Mouse (Mus musculus): ENCODE results near the gene St7.

- TF ChIP-seq POLR2A (IDR thresholded peaks at IDR 0.05; ENCODE audit: insufficient read length, low read depth) (no peak), E2F4 (IDR thresholded peaks at IDR 0.05; ENCODE audit: insufficient read depth) (no peak), USF1 (IDR thresholded peaks at IDR 0.05; ENCODE audit: low read depth) (no peak), CEBPB (IDR thresholded peaks at IDR 0.05; ENCODE audit: insufficient read depth, poor library complexity, severe bottlenecking) (no peak), MAX (IDR thresholded peaks at IDR 0.05; ENCODE audit: low read depth) (no peak), TCF3 (IDR thresholded peaks at IDR 0.05; ENCODE audit: insufficient read length, low read depth) (no peak), MYOD1 (IDR thresholded peaks at IDR 0.05; ENCODE audit: control insufficient read depth in 1 of 3, insufficient read length in 2 of 3, low read depth in 2 of 3) (no peak), REST (IDR thresholded peaks at IDR 0.05; ENCODE audit: insufficient read depth, insufficient read length) (no peak), MYOG (IDR thresholded peaks at IDR 0.05; ENCODE audit: control insufficient read depth in 1 of 3, insufficient read depth in 1 of 3, insufficient read length in 2 of 3, low read depth in 2 of 3) (no peak), POLR2AphosphoS2 (IDR thresholded peaks at IDR 0.05; ENCODE audit: insufficient read length, low read depth) (no peak), SRF (IDR thresholded peaks at IDR 0.05; ENCODE audit: control insufficient read depth, insufficient read length, low read depth) (no peak), TCF12 (IDR thresholded peaks at IDR 0.05; ENCODE audit: insufficient read depth, poor library complexity, severe bottlenecking) (no peak)
These were observed 220.1 kb downstream of the St7 start for GRCm38 (mm10) chr6:17912825-17913224.
